8 mouse cellular contexts compared by ENCODE assay signal in genomic region chr13:81782971-81783404, GRCm38 (mm10). TPM values are rescaled to one million over a fixed set of nuclear protein-coding genes. Genes with fewer than 3 reads are reported as not detected.
DNase-seq lines count a peak whose midpoint lies in the region; ATAC-seq and TF ChIP-seq lines count a peak whose summit lies in the region.

Gene Cetn3, plus strand, starts transcription at chr13:81783077.

- TF ChIP-seq CTCF in stomach, postnatal 0 days (IDR thresholded peaks at IDR 0.05; ENCODE audit: low read depth) = no peak

- peak within 1 kb of the TSS; percentile 98 for H3K27ac ChIP-seq in forebrain, embryonic 11.5 days (ENCODE audit: low read depth, low read length)
- peak within 1 kb of the TSS; percentile 99 for H3K27ac ChIP-seq in heart, embryonic 16.5 days (ENCODE audit: low read length)
- H3K27ac ChIP-seq in liver, embryonic 13.5 days = peak within 1 kb of the TSS; percentile 92
- peak within 1 kb of the TSS; percentile 99 for H3K27ac ChIP-seq in stomach, postnatal 0 days (replicated peaks)

- no peaks in the 10 kb centered on the region for H3K27me3 ChIP-seq in forebrain, embryonic 11.5 days (ENCODE audit: control insufficient read depth, insufficient read depth, low read length)
- no peaks in the 10 kb centered on the region for H3K27me3 ChIP-seq in heart, embryonic 16.5 days (ENCODE audit: control insufficient read depth, insufficient read depth, low read length)
- no peaks in the 10 kb centered on the region for H3K27me3 ChIP-seq in liver, embryonic 13.5 days
- H3K27me3 ChIP-seq in stomach, postnatal 0 days (ENCODE audit: control insufficient read depth, insufficient read depth, low read length) = no peaks in the 10 kb centered on the region

- no peaks in the 10 kb centered on the region for H3K9me3 ChIP-seq in forebrain, embryonic 11.5 days (ENCODE audit: control insufficient read depth, low read length)
- H3K9me3 ChIP-seq in heart, embryonic 16.5 days (replicated peaks; ENCODE audit: control insufficient read depth, low read length) = no peaks in the 10 kb centered on the region
- no peaks in the 10 kb centered on the region for H3K9me3 ChIP-seq in liver, embryonic 13.5 days (replicated peaks)
- H3K9me3 ChIP-seq in stomach, postnatal 0 days (ENCODE audit: control insufficient read depth, low read length) = no peaks in the 10 kb centered on the region

- H3K4me1 ChIP-seq in forebrain, embryonic 11.5 days (replicated peaks; ENCODE audit: control insufficient read depth, insufficient read depth, low read length) = peaks cover 5% of the 10 kb centered on the region; the same call in 1 of the 2 replicates
- peaks cover 11% of the 10 kb centered on the region for H3K4me1 ChIP-seq in heart, embryonic 16.5 days (ENCODE audit: control insufficient read depth, insufficient read depth, low read length)
- H3K4me1 ChIP-seq in liver, embryonic 13.5 days (replicated peaks) = peaks cover 24% of the 10 kb centered on the region
- H3K4me1 ChIP-seq in stomach, postnatal 0 days (replicated peaks; ENCODE audit: control insufficient read depth, insufficient read depth) = peaks cover 3% of the 10 kb centered on the region; the same call in 1 of the 2 replicates

- H3K4me3 ChIP-seq in forebrain, embryonic 11.5 days (ENCODE audit: low read depth, low read length) = peak within 1 kb of the TSS; percentile 64
- H3K4me3 ChIP-seq in heart, embryonic 16.5 days (ENCODE audit: low read length) = peak within 1 kb of the TSS; percentile 87
- peak within 1 kb of the TSS; percentile 84 for H3K4me3 ChIP-seq in liver, embryonic 13.5 days (replicated peaks)
- peak within 1 kb of the TSS; percentile 68 for H3K4me3 ChIP-seq in stomach, postnatal 0 days (ENCODE audit: low read depth, low read length)

- no peaks in the 10 kb centered on the region; the same call in 1 of the 2 replicates for H3K36me3 ChIP-seq in forebrain, embryonic 11.5 days (ENCODE audit: control insufficient read depth, insufficient read depth, low read length)
- peaks cover 4% of the 10 kb centered on the region for H3K36me3 ChIP-seq in heart, embryonic 16.5 days (ENCODE audit: control insufficient read depth, insufficient read depth)
- H3K36me3 ChIP-seq in liver, embryonic 13.5 days = peaks cover 23% of the 10 kb centered on the region
- 0 out of 2 replicates have a peak, but pooled peaks cover 4% of the 10 kb centered on the region for H3K36me3 ChIP-seq in stomach, postnatal 0 days (ENCODE audit: control insufficient read depth, insufficient read depth, low read length)

- H3K4me2 ChIP-seq in forebrain, embryonic 11.5 days (ENCODE audit: low read depth, low read length, severe bottlenecking) = peak within 1 kb of the TSS; percentile 78
- peak within 1 kb of the TSS; percentile 83 for H3K4me2 ChIP-seq in heart, embryonic 16.5 days (ENCODE audit: low read depth, low read length)
- H3K4me2 ChIP-seq in liver, embryonic 13.5 days = peak within 1 kb of the TSS; percentile 82
- H3K4me2 ChIP-seq in stomach, postnatal 0 days (replicated peaks; ENCODE audit: low read depth) = peak within 1 kb of the TSS; percentile 56

- TF ChIP-seq EP300 in stomach, postnatal 0 days (optimal IDR thresholded peaks at IDR 0.05) = no peak

- peak; percentile 89 for ATAC-seq in forebrain, embryonic 11.5 days (replicated peaks; ENCODE audit: low FRiP score)
- peak; percentile 89 for ATAC-seq in heart, embryonic 16.5 days (replicated peaks; ENCODE audit: extremely low read depth, insufficient read depth, low FRiP score)
- ATAC-seq in liver, embryonic 13.5 days (ENCODE audit: low read depth) = peak; percentile 87
- ATAC-seq in stomach, postnatal 0 days (ENCODE audit: low FRiP score, low TSS enrichment) = peak; percentile 94

- peak; percentile 99 for DNase-seq in ES-CJ7 (ENCODE audit: low read depth, low spot score)
- DNase-seq in c-Kit-positive CD71-positive TER-119-positive erythroid progenitor cells, embryonic 14.5 days (ENCODE audit: low spot score) = peak; percentile 98
- DNase-seq in forebrain, embryonic 11.5 days (ENCODE audit: low spot score) = peak; percentile 94
- peak; percentile 93 to 97 for DNase-seq in kidney, postnatal 25 days
- DNase-seq in liver, embryonic 13.5 days = peak; percentile 91
- peak; percentile 93 for DNase-seq in natural killer cell, adult 2 months (ENCODE audit: low spot score in 2 of 2)
- DNase-seq in stomach, postnatal 0 days (ENCODE audit: low spot score) = peak; percentile 92

- 0% methylated on average over 29 of the region's 29 CpGs for WGBS in forebrain, embryonic 11.5 days
- under 1% methylated on average over 29 of the region's 29 CpGs for WGBS in heart, embryonic 16.5 days
- WGBS in liver, embryonic 13.5 days (ENCODE audit: insufficient replicate concordance) = 0% methylated on average over 29 of the region's 29 CpGs
- WGBS in stomach, postnatal 0 days = under 1% methylated on average over 29 of the region's 29 CpGs

- H3K9ac ChIP-seq in forebrain, embryonic 11.5 days (ENCODE audit: low read length) = peak within 1 kb of the TSS; percentile 91
- H3K9ac ChIP-seq in heart, embryonic 16.5 days (ENCODE audit: low read length) = peak within 1 kb of the TSS; percentile 94
- H3K9ac ChIP-seq in liver, embryonic 13.5 days = peak within 1 kb of the TSS; percentile 91
- peak within 1 kb of the TSS; percentile 84 for H3K9ac ChIP-seq in stomach, postnatal 0 days (ENCODE audit: low read length)

RNA-seq across cellular contexts. Expression of gene Cetn3, which starts in this region (rescaled TPM):
- polyA plus RNA-seq in forebrain, embryonic 11.5 days (2014; fragmentation: Nextera tagmentation; extraction: Ambion mirVana) = 282 and 302 TPM in 2 replicates
- 160 and 198 TPM in 2 replicates for polyA plus RNA-seq in heart, embryonic 16.5 days (2015; fragmentation: Nextera tagmentation; extraction: Ambion mirVana)
- 137 and 172 TPM in 2 replicates for polyA plus RNA-seq in liver, embryonic 13.5 days (2015; fragmentation: Nextera tagmentation; extraction: Ambion mirVana)
- polyA plus RNA-seq in stomach, postnatal 0 days (2015; fragmentation: Nextera tagmentation; extraction: Ambion mirVana) = 166 and 170 TPM in 2 replicates

Comparison
In these comparisons a context has a peak if more than half of its experiments do, and no peak if none do; other contexts are left out.
1. Peak in every context shown above with its lines: DNase-seq, ATAC-seq, H3K4me3 ChIP-seq and H3K27ac ChIP-seq.